Mouse (Mus musculus) embryonic facial prominence, embryonic 11.5 days (tissue): Measurements from ENCODE around the gene Alyref. TPM values are rescaled to one million over a fixed set of nuclear protein-coding genes. Genes with fewer than 3 reads are reported as not detected.

ENCODE experiments used
- ATAC-seq: fragments of 200-750 bp; cut with Nextera tagmentation; replicated peaks from 2 replicates; pipeline ENCODE4 v1.8.0; 2017; ENCODE audit warnings: low read depth; ENCODE audit not compliant: insufficient number of reproducible peaks, low FRiP score, low TSS enrichment
- DNase-seq: peaks from one replicate; pipeline ENCODE4 v3.0.0-alpha.2; 2015; ENCODE audit warnings: low spot score
- H3K27ac ChIP-seq: fragments of 300-500 bp; sonication (generic); replicated peaks from 2 replicates; pipeline ENCODE4 v1.5.1; 2014; ENCODE audit warnings: mild to moderate bottlenecking, low read depth, low read length, control low read depth
- H3K27me3 ChIP-seq: fragments of 300-500 bp; sonication (generic); 2 replicates; pipeline ENCODE4 v1.6.1; 2014; ENCODE audit warnings: mild to moderate bottlenecking, low read length, moderate library complexity, mixed read lengths; ENCODE audit not compliant: control insufficient read depth, insufficient read depth
- H3K36me3 ChIP-seq: fragments of 300-500 bp; sonication (generic); replicated peaks from 2 replicates; pipeline ENCODE4 v1.6.1; 2014; ENCODE audit warnings: low read depth, mild to moderate bottlenecking, low read length, moderate library complexity, mixed read lengths; ENCODE audit not compliant: control insufficient read depth, insufficient read depth
- H3K4me1 ChIP-seq: fragments of 300-500 bp; sonication (generic); 2 replicates; pipeline ENCODE4 v1.6.1; 2014; ENCODE audit warnings: low read length, mixed read lengths; ENCODE audit not compliant: control insufficient read depth, insufficient read depth
- H3K4me2 ChIP-seq: fragments of 300-500 bp; sonication (generic); 2 replicates; pipeline ENCODE4 v1.6.1; 2014; ENCODE audit warnings: low read depth, mild to moderate bottlenecking, control low read depth, low read length, moderate library complexity
- H3K4me3 ChIP-seq: fragments of 300-500 bp; sonication (generic); 2 replicates; pipeline ENCODE4 v1.5.1; 2014; ENCODE audit warnings: low read depth, low read length, control low read depth
- H3K9ac ChIP-seq: fragments of 300-500 bp; sonication (generic); replicated peaks from 2 replicates; pipeline ENCODE4 v1.6.1; 2014; ENCODE audit warnings: mild to moderate bottlenecking, control low read depth, low read length
- H3K9me3 ChIP-seq: fragments of 300-500 bp; sonication (generic); replicated peaks from 2 replicates; pipeline ENCODE4 v1.6.1; 2016; ENCODE audit warnings: mild to moderate bottlenecking, low read length, inconsistent platforms, mixed read lengths; ENCODE audit not compliant: control insufficient read depth
- WGBS: fragments of 180-500 bp; shearing (Covaris S2); extraction: QIAGEN DNeasy Blood & Tissue Kit; methylation state at CpG from one replicate; pipeline ENCODE4 v1.1.7; 2014; 5-methylcytosine and 5-hydroxymethylcytosine counted together
- polyA plus RNA-seq: library from polyadenylated mRNA; unstranded; fragments of >200 nt; fragmentation: Nextera tagmentation; extraction: Ambion mirVana; gene quantifications from 2 replicates; pipeline ENCODE4 v1.2.1, GENCODE M21; 2014

The Alyref gene
- polyA plus RNA-seq, 1 experiment from 2014 or later = 893 TPM

- Histone ChIP-seq H3K27ac (no peak overlapping the region), H3K4me1 (peaks cover 9% of the 10 kb centered on the region; the same call in 1 of the 2 replicates), H3K9ac (0 out of 2 replicates have a peak overlapping the region, but pooled peaks have one; percentile 25), H3K4me2 (peak overlapping the region; percentile 19), H3K36me3 (no peaks in the 10 kb centered on the region; the same call in none of the 2 replicates), H3K9me3 (no peaks in the 10 kb centered on the region), H3K4me3 (no peak overlapping the region), H3K27me3 (no peaks in the 10 kb centered on the region)
- ATAC-seq (no peak), DNase-seq (no peak)
- WGBS = 74% methylated on average over 23 of the region's 23 CpGs
Observed at GRCm38 (mm10) chr11:120629341-120629730, 31.2 kb upstream of the Alyref start.

DNA sequence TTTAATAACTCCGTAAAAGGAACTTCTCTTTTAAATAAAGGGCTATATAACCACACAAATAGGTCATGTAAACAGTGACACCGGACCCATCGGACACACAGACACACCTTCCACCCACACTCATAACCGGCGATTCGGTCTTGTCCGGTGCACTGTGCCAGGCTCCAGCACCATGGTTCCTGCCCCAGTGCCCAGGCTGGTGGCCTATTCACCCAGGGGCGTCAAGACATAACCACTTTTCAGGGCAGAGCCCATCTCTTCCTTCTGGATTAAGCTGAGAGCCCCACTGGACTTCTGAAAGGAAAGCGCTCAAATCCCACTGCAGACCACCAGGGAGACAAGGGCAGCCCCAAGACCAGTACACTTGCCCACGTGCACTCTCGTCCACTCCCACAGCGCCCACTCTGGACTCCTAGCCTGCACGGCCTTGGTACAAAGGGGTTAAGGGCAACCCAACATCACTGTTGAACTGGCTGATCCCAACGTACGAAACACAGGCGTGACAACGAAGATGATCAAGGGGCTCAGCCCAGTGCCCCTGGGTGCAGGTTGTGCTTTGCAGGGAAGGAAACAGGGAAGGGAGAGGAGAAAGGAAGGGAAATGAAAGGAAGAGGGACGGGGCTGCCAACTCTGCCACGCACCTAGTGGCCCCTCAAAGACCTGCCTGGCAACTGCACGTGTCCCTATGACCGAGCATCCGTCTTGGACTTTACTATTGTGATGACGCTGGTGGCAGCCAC, 30.6 kb upstream of the Alyref start:
- ATAC-seq = no peak
- 93% methylated on average over 23 of the region's 23 CpGs for WGBS
- H3K4me3 ChIP-seq = no peak overlapping the region

DNA sequence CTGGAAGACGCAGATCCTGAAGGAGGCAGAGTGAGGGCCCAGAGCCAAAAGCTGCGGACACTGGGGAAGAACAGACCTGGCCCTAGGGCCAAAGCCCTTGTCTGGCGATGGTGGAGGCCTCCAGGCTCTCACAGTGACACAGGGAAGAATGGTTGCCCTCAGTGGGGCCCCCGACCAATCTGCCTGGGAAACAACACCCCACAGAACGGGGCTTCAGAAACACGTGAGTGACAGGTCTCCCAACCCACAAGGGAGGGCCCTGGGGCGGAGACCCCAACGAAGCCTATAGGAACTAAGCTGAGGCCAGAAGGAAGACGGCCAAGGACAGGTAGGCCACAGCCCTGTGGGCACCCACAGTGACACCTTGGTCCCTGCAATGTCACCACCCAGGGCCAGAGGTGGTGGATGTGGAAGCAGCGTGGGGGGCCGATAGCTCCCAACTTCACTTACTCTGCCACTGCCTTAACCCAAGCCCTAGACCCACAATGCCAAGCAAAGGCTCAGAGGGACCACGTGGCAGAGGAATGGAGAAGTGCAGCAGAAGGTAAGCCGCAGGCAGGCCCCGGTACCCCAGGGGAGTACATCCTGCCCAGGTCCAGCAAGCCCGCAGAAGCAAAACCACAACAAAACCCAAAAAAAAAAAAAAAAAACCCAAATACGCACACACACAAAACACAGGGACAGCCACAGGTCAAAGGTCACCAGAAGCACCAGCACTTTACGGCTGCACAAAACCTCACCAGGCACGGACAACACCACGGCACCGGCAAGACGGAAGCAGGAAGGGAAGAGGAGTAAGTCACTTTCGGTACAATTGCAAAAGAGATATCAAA, 29.5 kb upstream of the Alyref start:
- no peak overlapping the region for H3K4me3 ChIP-seq
- H3K9ac ChIP-seq = no peak overlapping the region
- H3K4me1 ChIP-seq = peaks cover 11% of the 10 kb centered on the region; the same call in 1 of the 2 replicates
- ATAC-seq = no peak
- H3K27me3 ChIP-seq = no peaks in the 10 kb centered on the region
- WGBS = 78% methylated on average over 22 of the region's 22 CpGs
- no peak overlapping the region for H3K27ac ChIP-seq
- DNase-seq = no peak
- no peaks in the 10 kb centered on the region for H3K9me3 ChIP-seq
- H3K36me3 ChIP-seq = no peaks in the 10 kb centered on the region; the same call in none of the 2 replicates
- H3K4me2 ChIP-seq = no peak overlapping the region

More for the DNA sequence above, 30.6 kb upstream of the Alyref start:
- DNase-seq = no peak
- H3K27ac ChIP-seq = no peak overlapping the region
- no peaks in the 10 kb centered on the region for H3K27me3 ChIP-seq
- H3K9me3 ChIP-seq = no peaks in the 10 kb centered on the region
- H3K9ac ChIP-seq = no peak overlapping the region; the same call in 1 of the 2 replicates
- no peak overlapping the region for H3K4me2 ChIP-seq
- H3K4me1 ChIP-seq = peaks cover 11% of the 10 kb centered on the region; the same call in 1 of the 2 replicates
- H3K36me3 ChIP-seq = no peaks in the 10 kb centered on the region; the same call in none of the 2 replicates

DNA sequence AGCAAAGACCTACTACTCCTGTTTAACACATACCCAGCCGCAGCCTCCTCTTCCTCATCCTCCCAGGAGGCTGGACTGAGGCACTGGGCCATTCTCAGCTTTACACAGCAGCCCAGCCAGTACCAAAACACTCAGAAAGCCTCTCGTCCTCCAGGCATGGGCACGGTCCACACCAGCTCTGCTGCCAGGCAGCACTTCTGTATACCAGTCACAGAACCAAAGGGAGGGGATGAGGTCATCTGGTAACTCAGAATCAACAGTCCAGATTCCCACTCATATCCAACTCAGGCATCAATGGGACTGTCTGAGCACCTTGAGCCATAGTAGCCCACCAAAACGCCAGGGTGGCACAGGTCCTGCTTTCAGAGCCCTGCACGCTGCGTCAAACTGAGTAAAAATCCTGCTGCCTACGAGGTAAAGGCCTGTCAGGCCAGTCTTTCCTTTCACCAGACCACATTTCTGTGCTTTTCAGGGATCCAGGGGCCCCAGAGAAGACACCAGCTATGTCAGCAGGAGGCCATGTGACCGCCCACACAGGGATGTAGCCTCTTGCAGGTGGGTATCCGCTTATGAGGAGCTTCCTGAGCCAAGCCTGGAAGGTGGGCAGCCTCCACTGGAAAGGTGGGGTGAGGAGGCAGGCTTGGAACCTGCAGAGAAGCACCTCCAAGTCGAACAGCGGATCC, 28.8 kb upstream of the Alyref start:
- H3K9me3 ChIP-seq = no peaks in the 10 kb centered on the region
- DNase-seq = no peak
- no peak overlapping the region for H3K9ac ChIP-seq
- no peak overlapping the region for H3K27ac ChIP-seq
- no peak overlapping the region for H3K4me3 ChIP-seq
- no peaks in the 10 kb centered on the region; the same call in none of the 2 replicates for H3K36me3 ChIP-seq
- peaks cover 9% of the 10 kb centered on the region; the same call in 1 of the 2 replicates for H3K4me1 ChIP-seq
- 86% methylated on average over 11 of the region's 11 CpGs for WGBS
- H3K27me3 ChIP-seq = no peaks in the 10 kb centered on the region
- no peak overlapping the region for H3K4me2 ChIP-seq
- no peak for ATAC-seq

DNA sequence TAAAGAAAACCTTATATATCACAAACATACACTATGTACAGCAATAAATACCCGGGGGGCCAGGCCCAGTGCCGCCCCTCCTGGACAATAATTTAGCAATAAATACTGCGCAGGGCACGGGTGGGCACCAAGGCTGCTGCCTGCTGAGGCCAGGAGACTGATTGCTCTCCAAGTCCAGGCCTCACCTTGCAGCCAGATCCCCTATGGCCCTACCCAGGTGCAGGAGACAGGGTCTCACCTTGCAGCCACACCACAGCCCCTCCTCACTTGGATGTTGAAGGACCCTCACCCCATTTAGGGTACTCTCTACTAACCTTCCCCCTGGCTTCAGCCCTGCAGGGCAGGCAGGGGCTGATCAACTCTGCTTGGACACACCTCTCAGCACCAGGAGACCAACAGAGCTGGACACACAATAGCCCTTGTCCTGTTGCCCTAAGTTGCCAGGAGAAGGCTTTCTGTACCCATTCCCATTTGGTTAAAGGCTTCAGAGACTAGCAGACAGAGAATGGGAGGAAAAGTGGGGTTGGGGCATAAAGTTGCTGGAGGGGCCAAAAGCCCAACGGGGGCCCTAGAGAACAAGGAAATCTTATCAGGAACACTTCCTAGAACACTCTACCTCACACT, 27.1 kb upstream of the Alyref start, which contains the start of gene Sirt7:
TSS of gene Sirt7 (minus strand) at position 89 of the 624 bp plus-strand sequence.
- peak within 1 kb of the TSS; percentile 99 for H3K4me3 ChIP-seq
- DNase-seq = no peak

GRCm38 (mm10) chr11:120624680-120625111, 26.5 kb upstream of the Alyref start:
- Histone ChIP-seq H3K36me3 (no peaks in the 10 kb centered on the region; the same call in none of the 2 replicates), H3K9ac (peak overlapping the region; percentile 74), H3K4me2 (peak overlapping the region; percentile 98), H3K27ac (peak overlapping the region; percentile 67; the same call in 1 of the 2 replicates), H3K27me3 (no peaks in the 10 kb centered on the region), H3K4me3 (peak overlapping the region; percentile 99), H3K4me1 (peaks cover 2% of the 10 kb centered on the region; the same call in 1 of the 2 replicates), H3K9me3 (no peaks in the 10 kb centered on the region)
- ATAC-seq = peak; percentile 60; the same call in 1 of the 2 replicates
- DNase-seq = peak; percentile 92
- WGBS = under 1% methylated on average over 53 of the region's 53 CpGs

More for the DNA sequence above, 27.1 kb upstream of the Alyref start, which contains the start of gene Sirt7:
- Histone ChIP-seq H3K9me3 (no peaks in the 10 kb centered on the region), H3K36me3 (no peaks in the 10 kb centered on the region; the same call in none of the 2 replicates), H3K9ac (peak within 1 kb of the TSS; percentile 74), H3K27ac (peak within 1 kb of the TSS; percentile 67; the same call in 1 of the 2 replicates), H3K4me1 (peaks cover 2% of the 10 kb centered on the region; the same call in 1 of the 2 replicates), H3K27me3 (no peaks in the 10 kb centered on the region), H3K4me2 (peak within 1 kb of the TSS; percentile 98)
- peak; percentile 46 for ATAC-seq
- 22% methylated on average over 5 of the region's 5 CpGs for WGBS
